Mouse (Mus musculus) neural tube, embryonic 15.5 days (tissue): ENCODE measurements around the gene Zfp799. TPM values are rescaled to one million over a fixed set of nuclear protein-coding genes. Genes with fewer than 3 reads are reported as not detected.

ENCODE experiments used
- ATAC-seq: fragments of 200-750 bp; cut with Nextera tagmentation; 2 replicates; pipeline ENCODE4 v1.8.0; 2017; ENCODE audit warnings: mild to moderate bottlenecking, moderate TSS enrichment, moderate library complexity; ENCODE audit not compliant: low FRiP score
- H3K27ac ChIP-seq: fragments of 300-500 bp; sonication (generic); replicated peaks from 2 replicates; pipeline ENCODE4 v1.5.1; 2015; ENCODE audit warnings: mild to moderate bottlenecking, inconsistent platforms
- H3K27me3 ChIP-seq: fragments of 300-500 bp; sonication (generic); replicated peaks from 2 replicates; pipeline ENCODE4 v1.6.1; 2015; ENCODE audit warnings: inconsistent platforms
- H3K36me3 ChIP-seq: fragments of 300-500 bp; sonication (generic); 2 replicates; pipeline ENCODE4 v1.6.1; 2015; ENCODE audit warnings: inconsistent platforms
- H3K4me1 ChIP-seq: fragments of 300-500 bp; sonication (generic); 2 replicates; pipeline ENCODE4 v1.6.1; 2015; ENCODE audit warnings: inconsistent platforms
- H3K4me2 ChIP-seq: fragments of 300-500 bp; sonication (generic); 2 replicates; pipeline ENCODE4 v1.6.1; 2015; ENCODE audit warnings: inconsistent platforms, mild to moderate bottlenecking, moderate library complexity
- H3K4me3 ChIP-seq: fragments of 300-500 bp; sonication (generic); replicated peaks from 2 replicates; pipeline ENCODE4 v1.5.1; 2015; ENCODE audit warnings: mild to moderate bottlenecking, inconsistent platforms
- H3K9ac ChIP-seq: fragments of 300-500 bp; sonication (generic); replicated peaks from 2 replicates; pipeline ENCODE4 v1.6.1; 2015; ENCODE audit warnings: mild to moderate bottlenecking, inconsistent platforms
- H3K9me3 ChIP-seq: fragments of 300-500 bp; sonication (generic); replicated peaks from 2 replicates; pipeline ENCODE4 v1.6.1; 2016; ENCODE audit warnings: inconsistent platforms
- WGBS: fragments of 180-500 bp; shearing (Covaris S2); methylation state at CpG from one replicate; pipeline ENCODE4 v1.1.7; 2015; ENCODE audit warnings: mixed read lengths; 5-methylcytosine and 5-hydroxymethylcytosine counted together
- polyA plus RNA-seq: library from polyadenylated mRNA; unstranded; fragments of >200 nt; fragmentation: Nextera tagmentation; extraction: Ambion mirVana; gene quantifications from 2 replicates; pipeline ENCODE4 v1.2.1, GENCODE M21; 2015

Zfp799 gene
- polyA plus RNA-seq, 1 experiment from 2014 or later = 16.4 TPM

- peaks cover 17% of the 10 kb centered on the region for H3K36me3 ChIP-seq
- H3K4me1 ChIP-seq = peaks cover 14% of the 10 kb centered on the region
- H3K9me3 ChIP-seq = no peaks in the 10 kb centered on the region
- peak overlapping the region; percentile 84 for H3K4me3 ChIP-seq
- ATAC-seq = no peak; the same call in 1 of the 2 replicates
- H3K4me2 ChIP-seq = peak overlapping the region; percentile 69
- no peak overlapping the region for H3K9ac ChIP-seq
- peak overlapping the region; percentile 86 for H3K27ac ChIP-seq
- 27% methylated on average over 3 of the region's 3 CpGs for WGBS
- H3K27me3 ChIP-seq = no peaks in the 10 kb centered on the region
Observed at GRCm38 (mm10) chr17:32830418-32830782, 339 bp upstream of the Zfp799 start.

GRCm38 (mm10) chr17:32816074-32816784 lies 13.8 kb downstream of the Zfp799 start:
- Histone ChIP-seq H3K27ac (no peak overlapping the region), H3K9me3 (no peaks in the 10 kb centered on the region), H3K27me3 (no peaks in the 10 kb centered on the region), H3K4me3 (no peak overlapping the region), H3K4me1 (no peaks in the 10 kb centered on the region), H3K36me3 (peaks cover 35% of the 10 kb centered on the region), H3K9ac (no peak overlapping the region), H3K4me2 (no peak overlapping the region)
- 79% methylated on average over 1 of the region's 1 CpGs for WGBS
- ATAC-seq = no peak

- no peaks in the 10 kb centered on the region for H3K9me3 ChIP-seq
- H3K27me3 ChIP-seq = no peaks in the 10 kb centered on the region
- H3K9ac ChIP-seq = no peak overlapping the region
- H3K4me2 ChIP-seq = no peak overlapping the region
- H3K27ac ChIP-seq = no peak overlapping the region
- no peak overlapping the region for H3K4me3 ChIP-seq
- 0 out of 2 replicates have a peak, but pooled peaks cover 4% of the 10 kb centered on the region for H3K4me1 ChIP-seq
- WGBS = 78% methylated on average over 7 of the region's 7 CpGs
- H3K36me3 ChIP-seq = peaks cover 17% of the 10 kb centered on the region
- no peak for ATAC-seq
Observed at GRCm38 (mm10) chr17:32814136-32814535, 15.9 kb downstream of the Zfp799 start.

- no peaks in the 10 kb centered on the region for H3K36me3 ChIP-seq
- peak overlapping the region; percentile 61 for H3K4me2 ChIP-seq
- 26% methylated on average over 1 of the region's 1 CpGs for WGBS
- H3K9ac ChIP-seq = no peak overlapping the region
- H3K4me1 ChIP-seq = peaks cover 27% of the 10 kb centered on the region
- H3K27me3 ChIP-seq = no peaks in the 10 kb centered on the region
- no peak overlapping the region for H3K4me3 ChIP-seq
- no peak overlapping the region; the same call in 1 of the 2 replicates for H3K27ac ChIP-seq
- H3K9me3 ChIP-seq = no peaks in the 10 kb centered on the region
- ATAC-seq = no peak
Observed at GRCm38 (mm10) chr17:32810648-32811047, 19.4 kb downstream of the Zfp799 start.

GRCm38 (mm10) chr17:32809544-32810374 lies 20.3 kb downstream of the Zfp799 start, which contains the start of gene Zfp811:
Zfp811 (minus strand) TSS chr17:32809931.
- 1% methylated on average over 17 of the region's 17 CpGs for WGBS
- Histone ChIP-seq H3K9me3 (no peaks in the 10 kb centered on the region), H3K4me2 (peak within 1 kb of the TSS; percentile 61), H3K27ac (peak within 1 kb of the TSS; percentile 95), H3K27me3 (no peaks in the 10 kb centered on the region), H3K9ac (peak within 1 kb of the TSS; percentile 80), H3K36me3 (no peaks in the 10 kb centered on the region), H3K4me1 (peaks cover 27% of the 10 kb centered on the region), H3K4me3 (peak within 1 kb of the TSS; percentile 66)
- ATAC-seq = peak; percentile 93

- H3K4me1 ChIP-seq = peaks cover 27% of the 10 kb centered on the region
- H3K9me3 ChIP-seq = no peaks in the 10 kb centered on the region
- H3K36me3 ChIP-seq = no peaks in the 10 kb centered on the region
- peak overlapping the region; percentile 66 for H3K4me3 ChIP-seq
- H3K27ac ChIP-seq = peak overlapping the region; percentile 95
- peak overlapping the region; percentile 80 for H3K9ac ChIP-seq
- ATAC-seq = peak; percentile 28; the same call in 1 of the 2 replicates
- 8% methylated on average over 8 of the region's 8 CpGs for WGBS
- H3K27me3 ChIP-seq = no peaks in the 10 kb centered on the region
- peak overlapping the region; percentile 61 for H3K4me2 ChIP-seq
Observed at GRCm38 (mm10) chr17:32808921-32809320, 21.1 kb downstream of the Zfp799 start.

GRCm38 (mm10) chr17:32789244-32789643 lies 40.8 kb downstream of the Zfp799 start:
- Histone ChIP-seq H3K9me3 (no peaks in the 10 kb centered on the region), H3K36me3 (peaks cover 3% of the 10 kb centered on the region), H3K27me3 (no peaks in the 10 kb centered on the region), H3K27ac (no peak overlapping the region), H3K4me3 (no peak overlapping the region), H3K4me2 (no peak overlapping the region; the same call in 1 of the 2 replicates), H3K4me1 (peaks cover 27% of the 10 kb centered on the region), H3K9ac (no peak overlapping the region)
- ATAC-seq = no peak
- 81% methylated on average over 8 of the region's 8 CpGs for WGBS

GRCm38 (mm10) chr17:32788576-32788975 lies 41.5 kb downstream of the Zfp799 start:
- no peak for ATAC-seq

GRCm38 (mm10) chr17:32788094-32788559 lies 41.9 kb downstream of the Zfp799 start, which contains the start of gene Zfp871:
Zfp871 (minus strand) TSS chr17:32788287.
- H3K9me3 ChIP-seq = no peaks in the 10 kb centered on the region
- peak within 1 kb of the TSS; percentile 95 for H3K27ac ChIP-seq
- peaks cover 30% of the 10 kb centered on the region for H3K4me1 ChIP-seq
- H3K27me3 ChIP-seq = no peaks in the 10 kb centered on the region
- peak within 1 kb of the TSS; percentile 92 for H3K9ac ChIP-seq
- H3K4me2 ChIP-seq = peak within 1 kb of the TSS; percentile 65
- under 1% methylated on average over 22 of the region's 22 CpGs for WGBS
- peak; percentile 98 for ATAC-seq
- peaks cover 14% of the 10 kb centered on the region for H3K36me3 ChIP-seq
- peak within 1 kb of the TSS; percentile 87 for H3K4me3 ChIP-seq

More at GRCm38 (mm10) chr17:32788576-32788975, 41.5 kb downstream of the Zfp799 start:
- Histone ChIP-seq H3K4me3 (peak overlapping the region; percentile 87), H3K27me3 (no peaks in the 10 kb centered on the region), H3K9ac (peak overlapping the region; percentile 21; the same call in 1 of the 2 replicates), H3K4me1 (peaks cover 30% of the 10 kb centered on the region), H3K4me2 (peak overlapping the region; percentile 62), H3K9me3 (no peaks in the 10 kb centered on the region), H3K27ac (peak overlapping the region; percentile 95; the same call in 1 of the 2 replicates), H3K36me3 (peaks cover 10% of the 10 kb centered on the region)
- WGBS = 13% methylated on average over 9 of the region's 9 CpGs

- under 1% methylated on average over 31 of the region's 31 CpGs for WGBS
- Histone ChIP-seq H3K4me1 (peaks cover 30% of the 10 kb centered on the region), H3K36me3 (peaks cover 14% of the 10 kb centered on the region), H3K27ac (peak overlapping the region; percentile 95), H3K27me3 (no peaks in the 10 kb centered on the region), H3K4me2 (peak overlapping the region; percentile 65), H3K4me3 (peak overlapping the region; percentile 87), H3K9ac (peak overlapping the region; percentile 92), H3K9me3 (no peaks in the 10 kb centered on the region)
- ATAC-seq = peak; percentile 87
Observed at GRCm38 (mm10) chr17:32787436-32788093, 42.5 kb downstream of the Zfp799 start.

- Histone ChIP-seq H3K9ac (peak overlapping the region; percentile 92), H3K9me3 (no peaks in the 10 kb centered on the region), H3K27ac (no peak overlapping the region), H3K36me3 (peaks cover 14% of the 10 kb centered on the region), H3K4me2 (peak overlapping the region; percentile 65), H3K4me1 (peaks cover 30% of the 10 kb centered on the region), H3K27me3 (no peaks in the 10 kb centered on the region), H3K4me3 (peak overlapping the region; percentile 87)
- WGBS = 74% methylated on average over 6 of the region's 6 CpGs
- no peak for ATAC-seq
Observed at GRCm38 (mm10) chr17:32786944-32787343, 43.1 kb downstream of the Zfp799 start.
